Mouse (Mus musculus) embryo, embryonic 10 days (tissue): ENCODE results near the gene Snrpg.
A peak's percentile ranks its signal among the peaks of the same experiment; 100 is the strongest.

Experiments used
- DNase-seq: peaks from one replicate; pipeline ENCODE4 v3.0.0-alpha.2; 2015; ENCODE audit warnings: low spot score

Snrpg gene

GRCm38 (mm10) chr6:86400972-86401371 is 29.9 kb downstream of the Snrpg start:
- peak; percentile 87 for DNase-seq

- DNase-seq, result peak; percentile 39
These were observed 31.8 kb downstream of the Snrpg start for GRCm38 (mm10) chr6:86402681-86403607.

GRCm38 (mm10) chr6:86403728-86404099 is 32.6 kb downstream of the Snrpg start:
- peak; percentile 86 for DNase-seq

- peak; percentile 99 for DNase-seq
These were observed 33.2 kb downstream of the Snrpg start, which contains the start of gene Tia1 for GRCm38 (mm10) chr6:86404100-86404861. TSS of gene Tia1 (plus strand) at chr6:86404219.

GRCm38 (mm10) chr6:86404996-86405395 is 33.9 kb downstream of the Snrpg start:
- DNase-seq, result peak; percentile 28

- DNase-seq, result no peak
These were observed 35.2 kb downstream of the Snrpg start for GRCm38 (mm10) chr6:86406306-86406705.

GRCm38 (mm10) chr6:86418711-86419110 is 47.6 kb downstream of the Snrpg start:
- DNase-seq, result no peak

- DNase-seq, result no peak
These were observed 48.1 kb downstream of the Snrpg start for GRCm38 (mm10) chr6:86419239-86419638.

GRCm38 (mm10) chr6:86420491-86420890 is 49.4 kb downstream of the Snrpg start:
- DNase-seq, result peak; percentile 31

- DNase-seq, result no peak
These were observed 55.3 kb downstream of the Snrpg start, which contains the start of gene Gm44790 for GRCm38 (mm10) chr6:86426358-86426757. TSS of gene Gm44790 (plus strand) at chr6:86426658.
